Mouse (Mus musculus) erythroid progenitor cell, adult 5-6 weeks (primary cell): ENCODE measurements at regions not wholly inside any gene's neighbourhood (a gene's known extent, or its start where the extent isn't known, plus 50 kb on each side); places are given as distances from the start of the nearest gene placed in this dataset.

ENCODE experiments used
- ATAC-seq: replicated peaks from 2 replicates; pipeline ENCODE4 v1.8.0; 2016; ENCODE audit warnings: moderate number of reproducible peaks, mild to moderate bottlenecking, moderate TSS enrichment, inconsistent platforms; ENCODE audit not compliant: poor library complexity, low FRiP score, severe bottlenecking

- ATAC-seq, result no peak
These were observed 236.3 kb downstream of the Cd83 start for GRCm38 (mm10) chr13:44020851-44021250.

- ATAC-seq, result no peak
These were observed 237.5 kb downstream of the Cd83 start for GRCm38 (mm10) chr13:44022106-44022505.

GRCm38 (mm10) chr13:44024612-44025011 is 240.0 kb downstream of the Cd83 start:
- no peak for ATAC-seq

GRCm38 (mm10) chr13:44026321-44027255 is 242.0 kb downstream of the Cd83 start:
- ATAC-seq, result no peak

- ATAC-seq, result no peak
These were observed 243.5 kb downstream of the Cd83 start for GRCm38 (mm10) chr13:44028081-44028480.

GRCm38 (mm10) chr13:44030590-44030989 is 246.0 kb downstream of the Cd83 start:
- ATAC-seq, result no peak

- ATAC-seq, result no peak
These were observed 253.3 kb downstream of the Cd83 start for GRCm38 (mm10) chr13:44037774-44038294.

- no peak for ATAC-seq
These were observed 253.7 kb downstream of the Cd83 start for GRCm38 (mm10) chr13:44038322-44038721.

- no peak for ATAC-seq
These were observed 256.1 kb downstream of the Cd83 start for GRCm38 (mm10) chr13:44040640-44041039.

GRCm38 (mm10) chr13:44042730-44043493 is 258.3 kb downstream of the Cd83 start:
- ATAC-seq, result no peak

GRCm38 (mm10) chr13:44043494-44043885 is 258.9 kb downstream of the Cd83 start:
- no peak for ATAC-seq

- no peak for ATAC-seq
These were observed 260.1 kb downstream of the Cd83 start for GRCm38 (mm10) chr13:44044546-44045216.

GRCm38 (mm10) chr13:44046436-44046835 is 261.9 kb downstream of the Cd83 start:
- ATAC-seq, result no peak

- ATAC-seq, result no peak
These were observed 269.6 kb downstream of the Cd83 start for GRCm38 (mm10) chr13:44054157-44054556.

GRCm38 (mm10) chr13:44055573-44056491 is 271.3 kb downstream of the Cd83 start:
- ATAC-seq, result no peak

GRCm38 (mm10) chr13:44056716-44057115 is 272.1 kb downstream of the Cd83 start:
- ATAC-seq, result no peak

- ATAC-seq, result no peak
These were observed 273.0 kb downstream of the Cd83 start for GRCm38 (mm10) chr13:44057542-44057941.

GRCm38 (mm10) chr13:44058277-44058676 is 273.7 kb downstream of the Cd83 start:
- ATAC-seq, result no peak

- no peak for ATAC-seq
These were observed 274.9 kb downstream of the Cd83 start for GRCm38 (mm10) chr13:44059436-44059835.
